Mouse (Mus musculus) E14TG2a.4 (cell line): ENCODE results near the gene Efna5.

Experiments
- CTCF ChIP-seq: conservative IDR thresholded peaks from 2 replicates; pipeline ENCODE4 v1.5.1; 2014; ENCODE audit warnings: low read length
- POU5F1 ChIP-seq: IDR thresholded peaks from 2 replicates; pipeline ENCODE4 v1.6.1; 2014; ENCODE audit warnings: low read length, borderline replicate concordance

GRCm38 (mm10) chr17:62604309-62604708 is 276.8 kb downstream of the Efna5 start:
- no peak for TF ChIP-seq POU5F1
- TF ChIP-seq CTCF = no peak
